Mouse (Mus musculus) left cerebral cortex, adult 8-10 months (tissue): Measurements from ENCODE around the gene Gpx1. TPM values are rescaled to one million over a fixed set of nuclear protein-coding genes. Genes with fewer than 3 reads are reported as not detected.
A peak's percentile ranks its signal among the peaks of the same experiment; 100 is the strongest.

Experiments used
- DNase-seq, 2 experiments: peaks; one replicate each; pipeline ENCODE4 v3.0.0; 2022; ENCODE audit warnings: low spot score in 2 of 2
- total RNA-seq, 4 experiments: library from RNA; stranded (reverse); gene quantifications; 2 replicates each; pipeline ENCODE4 v1.2.4; 2022

Gene Gpx1
- total RNA-seq, 4 experiments from 2014 or later, result 97.3 to 121 (median 112) TPM

DNA sequence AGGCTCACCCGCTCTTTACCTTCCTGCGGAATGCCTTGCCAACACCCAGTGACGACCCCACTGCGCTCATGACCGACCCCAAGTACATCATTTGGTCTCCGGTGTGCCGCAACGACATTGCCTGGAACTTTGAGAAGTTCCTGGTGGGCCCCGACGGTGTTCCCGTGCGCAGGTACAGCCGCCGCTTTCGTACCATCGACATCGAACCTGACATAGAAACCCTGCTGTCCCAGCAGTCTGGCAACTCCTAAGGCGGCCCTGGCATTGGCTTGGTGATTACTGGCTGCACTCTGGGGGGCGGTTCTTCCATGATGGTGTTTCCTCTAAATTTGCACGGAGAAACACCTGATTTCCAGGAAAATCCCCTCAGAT, 1.2 kb downstream of the Gpx1 start:
- no peak for DNase-seq

DNA sequence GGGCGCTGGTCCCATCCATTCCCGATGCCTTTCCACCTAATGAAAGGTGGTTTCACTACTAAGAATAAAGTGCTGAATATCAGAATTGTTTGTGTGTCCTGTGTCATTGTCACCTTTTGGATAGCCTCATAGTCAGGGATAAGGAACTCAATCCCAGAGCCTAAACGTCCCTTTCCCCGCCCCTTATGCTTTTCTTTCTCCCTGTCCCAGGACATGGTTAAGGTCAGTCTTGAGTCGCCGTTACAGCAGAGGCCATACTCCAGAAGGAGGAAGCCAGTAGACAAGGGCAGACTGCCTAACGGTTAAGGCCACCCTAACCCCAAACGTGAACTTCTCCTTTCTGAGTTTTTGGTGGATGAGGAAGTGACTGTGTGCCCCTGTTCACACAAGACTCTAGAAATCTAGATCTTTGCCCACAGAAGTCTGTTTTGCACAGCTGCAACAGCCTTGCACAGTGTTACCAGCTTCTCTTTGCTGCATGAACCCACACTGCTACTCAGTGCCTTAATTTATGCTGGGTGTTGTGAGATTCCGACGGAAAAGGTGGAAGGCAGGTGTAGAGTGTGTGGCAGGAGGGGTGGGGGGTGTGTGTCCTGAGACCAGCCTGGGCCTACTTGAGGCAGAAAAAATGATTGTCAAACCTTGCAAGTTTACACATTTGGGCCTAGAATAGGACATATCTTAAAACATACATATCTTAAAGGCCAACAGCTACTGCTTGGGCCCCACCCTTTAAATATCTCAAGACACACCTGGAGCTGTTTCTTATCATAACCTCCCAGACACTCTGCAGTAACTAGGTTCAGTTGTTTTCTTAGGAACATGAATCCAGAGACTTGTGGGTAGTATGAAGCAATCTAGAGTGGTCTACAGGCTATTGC, 1.8 kb downstream of the Gpx1 start:
- no peak for DNase-seq

DNA sequence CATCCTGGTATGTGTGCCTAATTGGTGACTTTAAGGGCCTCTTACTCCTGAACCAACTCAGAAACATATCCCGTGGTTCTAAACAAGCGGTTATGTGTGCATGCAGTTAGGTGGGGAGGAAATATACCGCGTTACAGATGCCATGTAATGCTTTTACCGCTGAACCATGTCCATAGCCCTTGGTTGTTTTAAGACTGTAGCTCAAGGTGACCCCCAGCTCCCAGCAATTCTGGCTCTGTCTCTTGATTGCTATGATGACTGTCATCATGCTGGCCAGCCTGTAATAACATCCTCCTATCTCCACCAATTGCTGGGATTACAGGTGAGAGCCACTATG, 2.4 kb downstream of the Gpx1 start:
- no peak for DNase-seq

DNA sequence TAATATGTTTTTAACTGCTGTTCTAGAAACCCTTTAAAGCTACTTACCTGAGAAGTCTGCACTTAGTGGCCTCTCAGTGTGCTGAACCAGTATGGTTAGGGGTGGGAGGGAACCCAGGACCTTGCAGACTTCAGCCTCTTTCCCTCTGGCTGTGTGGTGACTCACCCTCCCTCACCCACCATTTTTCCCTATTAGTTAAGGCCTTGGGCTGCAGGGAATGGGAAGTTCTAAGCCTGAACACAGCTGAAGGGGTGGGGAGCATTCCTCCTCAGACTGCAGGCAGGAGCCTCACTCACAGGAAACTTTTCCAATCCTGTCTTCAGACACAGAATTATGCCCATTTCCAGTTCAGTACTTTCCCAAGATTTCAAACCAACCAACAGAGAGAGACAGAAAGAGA, 3.1 kb downstream of the Gpx1 start:
- no peak for DNase-seq

DNA sequence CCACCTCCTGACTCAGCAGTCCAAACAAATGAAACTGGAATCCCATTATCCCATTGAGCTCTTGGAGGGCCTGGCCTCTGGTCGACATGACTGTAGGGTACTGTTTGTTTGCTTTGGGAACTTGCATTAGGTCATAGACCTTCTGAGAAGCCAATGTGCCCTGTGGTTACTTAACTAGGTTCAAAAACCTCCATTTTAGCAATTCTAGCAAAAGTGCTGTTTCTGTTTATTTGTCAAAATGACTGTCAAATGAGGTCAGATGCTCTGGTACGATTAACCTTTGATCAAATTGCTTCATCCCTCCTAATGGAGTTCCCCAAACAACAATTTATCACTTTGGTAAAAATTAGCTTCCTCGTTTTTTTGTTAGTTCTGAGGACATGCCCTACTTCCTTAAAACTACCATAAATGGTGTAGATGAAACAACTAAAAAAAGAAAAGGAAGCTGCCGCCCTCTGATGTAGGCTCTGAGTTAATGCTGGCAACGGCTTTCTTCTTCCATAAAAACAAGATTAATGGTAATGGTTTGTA, 3.7 kb downstream of the Gpx1 start:
- no peak for DNase-seq

DNA sequence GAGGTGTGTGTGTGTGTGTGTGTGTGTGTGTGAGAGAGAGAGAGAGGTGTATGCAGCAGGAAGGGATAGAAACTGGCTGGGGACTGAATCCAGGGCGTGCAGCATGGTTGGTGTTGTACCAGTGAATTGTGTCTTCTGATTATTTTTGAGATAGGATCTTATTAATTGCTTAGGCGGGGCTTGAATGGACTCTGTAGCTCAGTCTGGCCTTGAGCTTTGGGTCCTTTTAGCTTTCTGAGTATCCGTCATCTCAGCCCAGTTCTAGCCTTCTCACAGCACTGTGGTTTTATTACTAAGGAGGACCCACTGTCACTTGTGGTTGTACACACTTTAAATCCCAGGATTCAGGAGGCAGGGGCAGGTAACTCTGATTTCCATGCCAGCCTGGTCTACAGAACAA, 4.6 kb downstream of the Gpx1 start:
- DNase-seq, result no peak

DNA sequence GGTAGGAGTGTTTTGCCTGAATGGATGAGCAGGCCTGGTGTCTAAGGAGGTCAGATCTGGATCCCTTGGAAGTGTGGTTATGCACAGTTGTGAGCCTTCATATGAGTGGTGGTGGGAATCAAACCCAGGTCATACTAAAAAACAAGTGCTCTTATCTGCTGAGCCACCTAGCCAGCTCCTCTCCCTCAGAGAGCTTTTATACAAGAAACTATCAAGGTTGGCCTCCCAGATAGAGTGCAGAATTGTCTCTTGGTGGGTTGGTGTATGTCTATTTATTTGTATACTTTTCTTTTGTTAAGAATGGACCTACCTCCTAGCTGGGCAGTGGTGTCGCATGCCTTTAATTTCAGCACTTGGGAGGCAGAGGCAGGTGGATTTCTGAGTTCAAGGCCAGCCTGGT, 5.1 kb downstream of the Gpx1 start:
- DNase-seq, result no peak

DNA sequence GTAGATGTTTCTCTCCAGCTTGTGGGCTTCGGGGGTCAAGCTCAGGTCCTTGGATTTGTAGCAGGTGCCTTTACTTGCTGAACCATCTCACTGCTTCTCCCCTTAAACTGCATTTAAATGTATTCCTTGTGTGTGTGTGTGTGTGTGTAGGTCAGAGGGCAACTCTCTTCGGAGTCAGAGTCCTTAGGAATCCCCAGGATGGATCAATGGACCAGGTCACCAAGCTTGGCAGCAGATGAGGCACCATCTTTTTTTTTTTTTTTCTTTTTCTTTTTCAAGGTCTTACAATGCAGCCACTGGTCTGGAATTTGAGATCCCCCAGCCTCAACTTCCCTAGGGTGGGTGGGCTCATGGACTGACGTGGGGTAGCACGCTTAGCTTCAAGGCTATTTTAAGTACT, 5.8 kb downstream of the Gpx1 start:
- DNase-seq, result no peak

DNA sequence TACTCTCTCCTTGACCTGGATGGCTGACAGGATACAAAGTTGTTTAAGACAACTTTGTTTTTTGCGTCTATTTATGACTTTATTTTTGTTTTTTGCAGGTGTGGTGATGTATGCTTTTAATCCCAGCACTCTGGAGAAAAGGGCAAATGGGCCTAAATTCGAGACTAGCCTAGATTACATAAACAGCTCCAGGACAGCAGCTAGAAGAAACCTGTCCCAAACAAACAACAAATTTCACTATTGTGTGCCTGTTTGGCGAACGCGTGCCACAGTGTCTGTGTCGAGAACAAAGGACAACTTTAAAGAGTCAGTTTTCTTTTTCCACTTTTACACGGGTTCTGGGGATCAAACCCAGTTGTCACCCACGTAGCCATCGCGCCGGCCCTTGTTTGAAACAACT, 8.3 kb downstream of the Gpx1 start:
- no peak for DNase-seq

DNA sequence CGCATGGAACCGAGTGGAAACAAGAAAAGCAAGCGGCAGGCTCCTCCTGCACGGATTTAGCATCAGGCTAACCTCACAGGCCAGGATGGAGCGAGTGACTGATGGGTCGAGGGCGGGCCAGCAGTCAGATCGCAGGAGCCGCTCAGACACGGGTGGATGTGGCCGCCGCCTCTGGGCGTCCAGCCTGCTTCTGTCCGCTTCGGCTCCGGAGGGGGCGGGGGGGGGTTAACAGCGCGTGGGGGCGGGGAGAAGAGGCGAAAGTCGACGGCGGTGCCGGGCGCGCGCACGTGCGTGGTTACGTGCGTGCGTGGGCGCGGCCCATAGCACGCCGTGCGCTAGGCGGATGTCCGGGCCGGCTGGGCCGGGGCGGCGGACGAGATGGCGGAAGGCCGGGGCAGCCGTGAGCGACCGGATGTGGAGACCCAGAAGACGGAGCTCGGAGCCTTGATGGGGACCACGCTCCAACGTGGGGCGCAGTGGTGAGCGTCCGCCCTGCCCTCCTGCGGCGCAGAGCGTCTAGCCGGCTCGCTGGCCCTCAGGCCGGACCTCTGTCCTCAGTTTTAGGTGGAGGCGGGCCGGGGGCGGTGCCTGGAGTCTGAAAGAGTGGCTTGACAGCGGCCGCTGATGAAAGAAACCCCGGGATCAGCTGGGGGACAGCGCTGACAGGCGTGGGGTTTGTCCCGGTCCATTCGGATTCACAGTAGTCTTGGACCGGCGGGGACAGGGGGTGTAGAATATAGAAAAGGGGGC, 9.0 kb downstream of the Gpx1 start, which contains the start of gene Usp4:
Usp4 (plus strand) TSS at position 314 of the 750 bp plus-strand sequence.
- peak; percentile 64 to 86 for DNase-seq

DNA sequence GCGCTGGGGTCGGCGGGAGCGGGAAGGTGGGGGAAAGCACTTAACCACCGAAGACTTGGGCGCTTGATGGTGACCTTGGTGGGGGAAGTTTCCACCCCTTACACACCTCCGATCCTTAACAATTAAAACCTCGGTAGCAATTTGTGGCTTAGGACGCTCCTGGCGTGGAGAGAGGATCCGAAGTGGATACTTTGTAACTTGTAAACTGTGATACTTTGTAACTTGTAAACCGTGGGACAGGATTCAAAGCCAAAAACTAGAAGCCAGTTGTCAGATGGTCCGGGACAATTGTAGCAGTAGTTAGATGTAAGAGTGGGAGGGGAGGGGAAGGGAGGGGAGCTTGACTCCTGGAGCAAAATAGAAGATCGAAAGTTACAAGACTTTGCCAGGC, 9.6 kb downstream of the Gpx1 start:
- no peak for DNase-seq

DNA sequence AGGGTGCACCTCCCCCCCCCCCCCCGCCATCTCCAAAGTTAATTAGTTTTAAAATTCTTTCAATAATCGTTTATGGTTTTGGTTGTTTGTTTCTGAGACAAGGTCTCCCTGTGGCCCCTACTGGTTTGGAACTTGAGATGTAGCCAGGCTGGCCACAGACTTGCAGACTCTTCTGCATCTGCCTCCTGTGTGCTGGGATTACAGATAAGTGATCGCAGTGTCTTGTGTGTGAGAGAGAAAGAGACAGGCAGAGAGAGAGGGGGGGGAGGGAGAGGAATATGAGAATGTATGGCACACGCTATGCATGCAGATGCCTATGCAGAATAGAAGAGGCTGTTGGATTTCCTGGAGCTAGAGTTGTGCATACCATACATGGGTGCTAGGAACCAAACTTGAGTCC, 11.0 kb downstream of the Gpx1 start:
- no peak for DNase-seq

DNA sequence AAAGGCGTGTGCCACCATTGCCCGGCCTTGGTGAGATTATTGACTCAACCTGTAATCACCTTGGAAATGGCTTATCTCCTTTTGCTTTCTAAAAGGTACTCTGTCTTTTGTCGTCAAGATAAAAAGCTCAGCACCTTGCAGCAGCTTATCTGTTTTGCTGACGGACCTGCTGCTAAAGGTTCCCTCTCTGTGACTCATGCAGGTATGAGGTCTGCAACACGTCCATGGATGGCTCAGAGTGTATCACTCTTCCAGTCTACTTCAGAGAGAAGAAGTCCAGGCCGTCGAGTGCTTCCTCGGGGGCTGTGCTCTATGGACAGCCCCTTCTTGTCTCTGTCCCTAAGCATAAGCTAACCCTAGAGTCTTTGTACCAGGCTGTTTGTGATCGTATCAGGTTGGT, 39.5 kb downstream of the Gpx1 start:
- DNase-seq, result no peak

DNA sequence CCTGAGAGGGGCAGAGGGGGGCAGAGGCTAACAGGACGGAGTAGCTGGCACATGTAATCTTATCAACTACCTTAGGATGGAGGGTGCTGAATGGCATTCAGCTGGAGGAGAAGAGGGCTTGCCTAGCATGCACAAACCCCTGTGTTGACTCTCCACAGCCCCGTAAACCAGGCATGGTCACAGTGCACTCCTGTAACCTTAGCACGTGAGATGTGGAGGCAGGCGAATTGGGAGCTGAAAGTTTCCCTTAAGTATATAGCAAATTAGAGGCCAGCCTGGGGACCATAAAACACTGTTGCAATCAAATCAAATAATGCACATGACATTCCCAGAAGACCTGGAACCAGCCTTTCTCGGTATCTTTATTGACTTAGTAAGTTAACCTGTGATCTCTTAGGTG, 40.0 kb downstream of the Gpx1 start:
- no peak for DNase-seq

DNA sequence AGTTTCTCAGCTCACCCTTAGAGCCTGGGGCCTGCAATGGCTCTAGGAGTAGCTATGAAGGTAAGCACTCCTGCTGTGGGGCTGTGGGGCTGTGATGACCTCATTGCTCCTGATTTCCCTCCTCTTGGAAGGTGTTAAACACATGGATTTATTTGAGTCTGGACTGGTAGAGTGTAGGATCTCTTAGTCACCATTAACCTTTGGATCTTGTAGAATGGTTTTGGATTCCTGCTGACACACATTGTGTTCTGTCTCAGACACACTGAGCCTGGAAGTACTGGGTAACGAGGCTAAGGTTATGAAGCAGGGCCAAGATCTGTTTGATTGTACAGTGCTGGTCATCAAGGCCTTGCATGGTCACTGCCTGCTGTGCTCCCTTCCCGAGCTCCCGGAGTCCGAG, 40.6 kb downstream of the Gpx1 start:
- DNase-seq, result no peak

DNA sequence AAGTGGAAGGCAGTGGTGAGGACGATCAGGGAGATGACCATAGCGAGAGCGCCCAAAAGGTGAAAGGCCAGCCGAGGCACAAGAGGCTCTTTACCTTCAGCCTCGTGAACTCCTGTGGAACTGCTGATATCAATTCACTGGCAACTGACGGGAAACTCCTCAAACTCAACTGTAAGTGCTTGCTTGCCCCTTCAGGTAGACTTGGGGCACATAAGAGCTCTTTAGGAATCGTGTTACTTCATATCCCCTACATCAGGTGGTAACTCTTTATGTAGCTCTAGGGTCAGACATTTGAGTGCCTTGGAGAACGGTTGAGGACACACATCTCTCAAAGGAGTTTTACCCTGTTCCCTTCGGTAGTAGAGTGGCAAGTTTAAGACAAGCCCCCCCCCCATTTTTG, 42.7 kb downstream of the Gpx1 start:
- DNase-seq, result no peak

DNA sequence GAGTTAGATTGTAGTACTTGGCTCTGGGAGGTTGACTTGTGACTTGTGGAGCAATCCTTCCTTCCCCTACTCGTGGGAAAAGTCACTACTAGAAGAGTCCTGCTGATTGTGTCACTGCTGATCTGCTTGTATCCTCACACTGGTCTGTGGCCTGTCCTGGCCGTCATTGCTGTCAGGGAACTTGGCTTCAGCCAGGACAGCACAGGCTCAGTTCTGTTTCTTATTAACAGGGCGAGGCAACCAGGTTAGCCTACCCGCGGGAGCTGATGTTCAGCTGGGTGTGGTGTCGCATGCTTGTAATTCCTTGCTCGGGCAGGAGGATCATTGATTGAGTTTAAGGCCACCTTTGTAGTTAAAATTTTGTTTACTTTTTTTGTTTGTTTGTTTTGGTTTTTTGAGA, 46.3 kb downstream of the Gpx1 start:
- DNase-seq, result no peak

DNA sequence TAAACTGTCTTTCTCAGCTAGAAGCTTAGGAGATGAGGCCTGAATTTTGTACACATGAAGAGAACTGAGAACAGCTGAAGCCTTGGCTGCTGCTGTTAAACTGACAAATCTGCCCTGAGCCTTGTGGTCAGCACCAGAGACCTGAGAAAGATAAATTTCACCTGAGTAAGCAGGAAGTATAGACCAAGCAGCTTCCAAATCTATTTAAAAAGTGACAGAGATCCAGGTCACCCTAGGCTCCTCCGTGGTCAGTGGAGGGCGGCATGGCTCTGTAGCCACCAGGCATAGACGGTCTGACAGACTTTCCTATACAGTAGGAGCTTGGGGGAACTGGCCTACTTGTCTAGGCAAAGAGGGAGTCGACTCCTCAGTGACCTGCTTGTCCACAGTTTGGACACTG, 48.1 kb downstream of the Gpx1 start:
- no peak for DNase-seq

DNA sequence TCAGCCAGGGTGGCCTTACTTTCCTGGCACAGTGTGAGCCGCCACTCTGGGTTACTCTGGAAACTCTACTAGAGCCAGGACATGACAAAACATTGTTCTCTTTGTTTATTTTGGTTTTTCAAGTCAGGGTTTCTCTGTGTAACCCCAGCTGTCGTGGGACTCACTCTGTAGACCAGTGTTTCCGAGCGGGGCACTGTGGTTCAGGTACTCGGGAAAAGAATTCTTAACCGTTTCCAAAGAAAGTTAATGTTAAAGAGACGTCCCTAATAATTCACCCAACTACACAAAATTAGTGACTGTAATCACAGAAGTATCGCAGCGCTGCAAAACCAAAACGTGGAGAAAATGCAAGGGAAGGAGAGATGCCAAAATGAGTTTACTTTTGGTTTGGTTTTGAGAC, 49.9 kb downstream of the Gpx1 start:
- no peak for DNase-seq

DNA sequence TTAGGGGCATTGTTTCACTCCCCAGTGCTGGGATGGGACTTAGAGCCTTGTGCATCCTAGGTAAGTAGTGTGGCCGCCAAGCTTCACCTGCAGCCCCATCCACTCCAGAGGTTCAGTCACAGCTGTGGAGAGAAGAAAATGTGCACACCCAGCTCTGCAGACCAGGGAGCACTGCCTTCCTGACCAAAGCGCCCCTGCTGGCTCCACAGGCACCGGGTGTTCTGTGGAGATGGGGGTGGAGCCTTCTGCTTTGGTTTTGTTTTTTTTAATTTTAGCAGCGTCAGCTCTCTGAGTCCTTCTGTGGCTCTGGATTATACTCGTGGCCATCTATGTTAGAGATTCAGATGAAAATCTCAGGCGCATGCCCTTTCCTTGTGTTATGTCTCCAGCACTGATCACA, 50.5 kb downstream of the Gpx1 start:
- DNase-seq, result no peak
